1 mouse cellular context compared by ENCODE assay signal in genomic region chr1:171231844-171232243, GRCm38 (mm10).
A peak's percentile ranks its signal among the peaks of the same experiment; 100 is the strongest.
TF ChIP-seq lines count a peak whose summit lies in the region.

No protein-coding gene starts in this region.

TF ChIP-seq in CH12.LX, 34 proteins besides CTCF, POLR2A, EP300 and RAD21 (continued from another document):
- TF ChIP-seq SIN3A (IDR thresholded peaks at IDR 0.05; ENCODE audit: low read length) (no peak), NELFE (IDR thresholded peaks at IDR 0.05; ENCODE audit: low read depth, low read length) (no peak), MEF2A (IDR thresholded peaks at IDR 0.05; ENCODE audit: borderline replicate concordance, low read depth, low read length) (peak; percentile 32; the same call in 1 of the 2 replicates), GABPA (IDR thresholded peaks at IDR 0.05; ENCODE audit: insufficient replicate concordance, low read depth, low read length) (no peak), JUND (conservative IDR thresholded peaks at IDR 0.05; ENCODE audit: low read depth, low read length) (no peak), BHLHE40 (IDR thresholded peaks at IDR 0.05; ENCODE audit: low read depth, low read length) (peak; percentile 76), MAX (IDR thresholded peaks at IDR 0.05; ENCODE audit: low read length) (no peak), CHD2 (IDR thresholded peaks at IDR 0.05; ENCODE audit: low read length) (no peak; the same call in 1 of the 2 replicates), ETS1 (conservative IDR thresholded peaks at IDR 0.05; ENCODE audit: low read depth, low read length) (peak; percentile 57), SMC3 (IDR thresholded peaks at IDR 0.05; ENCODE audit: low read depth, low read length) (no peak), MXI1 (IDR thresholded peaks at IDR 0.05; ENCODE audit: low read depth, low read length) (no peak), RCOR1 (conservative IDR thresholded peaks at IDR 0.05; ENCODE audit: low read depth, low read length) (no peak), ZNF384 (IDR thresholded peaks at IDR 0.05; ENCODE audit: low read depth, low read length) (peak; percentile 96), POLR2AphosphoS2 (IDR thresholded peaks at IDR 0.05; ENCODE audit: low read depth, low read length) (no peak), TCF12 (IDR thresholded peaks at IDR 0.05; ENCODE audit: low read depth, low read length) (no peak; the same call in 1 of the 2 replicates), USF1 (IDR thresholded peaks at IDR 0.05; ENCODE audit: low read depth, low read length) (no peak)
